Mouse (Mus musculus): ENCODE measurements around the gene Prpsap1. TPM values are rescaled to one million over a fixed set of nuclear protein-coding genes. Genes with fewer than 3 reads are reported as not detected.
"Not testable (repeated sequence)": the region's sequence is repeated elsewhere in the genome, so short reads cannot be mapped to it uniquely, and the experiment has no call there.

Gene Prpsap1
- polyA plus RNA-seq, 1 experiment from 2014 or later = 187 TPM

GRCm38 (mm10) chr11:116477160-116477759 lies 16.7 kb downstream of the Prpsap1 start:
- Histone ChIP-seq H3K4me2 (no peak overlapping the region), H3K36me3 (peaks cover 95% of the 10 kb centered on the region), H3K4me3 (no peak overlapping the region), H3K9ac (no peak overlapping the region), H3K9me3 (no peaks in the 10 kb centered on the region), H3K4me1 (no peaks in the 10 kb centered on the region), H3K27me3 (no peaks in the 10 kb centered on the region), H3K27ac (no peak overlapping the region)
- 91% methylated on average over 15 of the region's 15 CpGs for WGBS
- no peak for ATAC-seq (ENCODE audit: borderline replicate concordance, extremely low read depth, low FRiP score, low TSS enrichment)

GRCm38 (mm10) chr11:116476696-116477095 lies 17.3 kb downstream of the Prpsap1 start:
- Histone ChIP-seq H3K36me3 (peaks cover 95% of the 10 kb centered on the region), H3K27me3 (no peaks in the 10 kb centered on the region), H3K27ac (no peak overlapping the region), H3K4me1 (no peaks in the 10 kb centered on the region), H3K4me3 (no peak overlapping the region), H3K9ac (no peak overlapping the region), H3K4me2 (no peak overlapping the region), H3K9me3 (no peaks in the 10 kb centered on the region)
- no peak for ATAC-seq (ENCODE audit: borderline replicate concordance, extremely low read depth, low FRiP score, low TSS enrichment)
- 93% methylated on average over 6 of the region's 6 CpGs for WGBS

GRCm38 (mm10) chr11:116476041-116476440 lies 18.0 kb downstream of the Prpsap1 start:
- no peak overlapping the region for H3K4me2 ChIP-seq
- H3K9ac ChIP-seq = no peak overlapping the region
- H3K27ac ChIP-seq = no peak overlapping the region

GRCm38 (mm10) chr11:116472275-116472674 lies 21.7 kb downstream of the Prpsap1 start:
- no peak overlapping the region for H3K4me3 ChIP-seq
- no peaks in the 10 kb centered on the region for H3K9me3 ChIP-seq
- no peak overlapping the region for H3K27ac ChIP-seq
- peaks cover 76% of the 10 kb centered on the region for H3K36me3 ChIP-seq
- ATAC-seq (ENCODE audit: borderline replicate concordance, extremely low read depth, low FRiP score, low TSS enrichment) = no peak
- no peaks in the 10 kb centered on the region for H3K4me1 ChIP-seq
- H3K9ac ChIP-seq = no peak overlapping the region
- WGBS = 68% methylated on average over 4 of the region's 4 CpGs
- H3K4me2 ChIP-seq = no peak overlapping the region
- no peaks in the 10 kb centered on the region for H3K27me3 ChIP-seq

More at GRCm38 (mm10) chr11:116476041-116476440, 18.0 kb downstream of the Prpsap1 start:
- Histone ChIP-seq H3K9me3 (no peaks in the 10 kb centered on the region), H3K36me3 (peaks cover 95% of the 10 kb centered on the region), H3K27me3 (no peaks in the 10 kb centered on the region), H3K4me1 (no peaks in the 10 kb centered on the region), H3K4me3 (no peak overlapping the region)
- 92% methylated on average over 10 of the region's 10 CpGs for WGBS
- ATAC-seq (ENCODE audit: borderline replicate concordance, extremely low read depth, low FRiP score, low TSS enrichment) = no peak

GRCm38 (mm10) chr11:116470896-116471295 lies 23.1 kb downstream of the Prpsap1 start:
- Histone ChIP-seq H3K4me1 (no peaks in the 10 kb centered on the region), H3K4me3 (no peak overlapping the region), H3K4me2 (no peak overlapping the region), H3K36me3 (peaks cover 64% of the 10 kb centered on the region), H3K27ac (no peak overlapping the region), H3K27me3 (no peaks in the 10 kb centered on the region; the same call in 1 of the 2 replicates), H3K9me3 (no peaks in the 10 kb centered on the region), H3K9ac (no peak overlapping the region)
- WGBS = 80% methylated on average over 4 of the region's 4 CpGs
- ATAC-seq (ENCODE audit: borderline replicate concordance, extremely low read depth, low FRiP score, low TSS enrichment) = no peak

GRCm38 (mm10) chr11:116470249-116470648 lies 23.8 kb downstream of the Prpsap1 start:
- no peak overlapping the region for H3K27ac ChIP-seq
- peaks cover 58% of the 10 kb centered on the region for H3K36me3 ChIP-seq
- H3K27me3 ChIP-seq = no peaks in the 10 kb centered on the region; the same call in 1 of the 2 replicates
- no peaks in the 10 kb centered on the region for H3K4me1 ChIP-seq
- no peak for ATAC-seq (ENCODE audit: borderline replicate concordance, extremely low read depth, low FRiP score, low TSS enrichment)
- no peak overlapping the region for H3K4me2 ChIP-seq
- WGBS = 83% methylated on average over 3 of the region's 3 CpGs
- no peak overlapping the region for H3K4me3 ChIP-seq
- no peaks in the 10 kb centered on the region for H3K9me3 ChIP-seq
- H3K9ac ChIP-seq = no peak overlapping the region

GRCm38 (mm10) chr11:116468338-116468737 lies 25.7 kb downstream of the Prpsap1 start:
- H3K4me1 ChIP-seq; H3K9ac ChIP-seq; H3K27me3 ChIP-seq; H3K9me3 ChIP-seq; H3K27ac ChIP-seq; ATAC-seq (ENCODE audit: borderline replicate concordance, extremely low read depth, low FRiP score, low TSS enrichment); H3K4me3 ChIP-seq; H3K4me2 ChIP-seq: not testable (repeated sequence)
- WGBS = 78% methylated on average over 3 of the region's 3 CpGs
- H3K36me3 ChIP-seq = peaks cover 40% of the 10 kb centered on the region

- no peak within 1 kb of the TSS for H3K9ac ChIP-seq
- 0 out of 2 replicates have a peak, but pooled peaks cover 3% of the 10 kb centered on the region for H3K4me1 ChIP-seq
- 56% methylated on average over 20 of the region's 20 CpGs for WGBS
- no peak within 1 kb of the TSS for H3K4me3 ChIP-seq
- no peak within 1 kb of the TSS for H3K4me2 ChIP-seq
- peaks cover 18% of the 10 kb centered on the region for H3K36me3 ChIP-seq
- no peak within 1 kb of the TSS for H3K27ac ChIP-seq
- no peaks in the 10 kb centered on the region for H3K9me3 ChIP-seq
- no peak for ATAC-seq (ENCODE audit: borderline replicate concordance, extremely low read depth, low FRiP score, low TSS enrichment)
- no peaks in the 10 kb centered on the region; the same call in 1 of the 2 replicates for H3K27me3 ChIP-seq
Observed at GRCm38 (mm10) chr11:116466141-116466540, 27.9 kb downstream of the Prpsap1 start, which contains the start of gene Qrich2. Gene Qrich2 (minus strand): TSS chr11:116466241.

- no peak overlapping the region for H3K4me3 ChIP-seq
- H3K27me3 ChIP-seq = no peaks in the 10 kb centered on the region; the same call in 1 of the 2 replicates
- no peaks in the 10 kb centered on the region for H3K36me3 ChIP-seq
- 0 out of 2 replicates have a peak, but pooled peaks cover 3% of the 10 kb centered on the region for H3K4me1 ChIP-seq
- 4% methylated on average over 2 of the region's 2 CpGs for WGBS
- H3K27ac ChIP-seq = no peak overlapping the region
- H3K9ac ChIP-seq = no peak overlapping the region
- H3K9me3 ChIP-seq = no peaks in the 10 kb centered on the region
- ATAC-seq (ENCODE audit: borderline replicate concordance, extremely low read depth, low FRiP score, low TSS enrichment) = peak; percentile 73
- no peak overlapping the region for H3K4me2 ChIP-seq
Observed at GRCm38 (mm10) chr11:116463833-116464232, 30.2 kb downstream of the Prpsap1 start.

- H3K4me1 ChIP-seq = 0 out of 2 replicates have a peak, but pooled peaks cover 3% of the 10 kb centered on the region
- no peaks in the 10 kb centered on the region for H3K36me3 ChIP-seq
- H3K4me2 ChIP-seq = no peak overlapping the region
- no peak overlapping the region for H3K9ac ChIP-seq
- 54% methylated on average over 5 of the region's 5 CpGs for WGBS
- 0 out of 2 replicates have a peak, but pooled peaks have one; percentile 8 for ATAC-seq (ENCODE audit: borderline replicate concordance, extremely low read depth, low FRiP score, low TSS enrichment)
- no peaks in the 10 kb centered on the region for H3K9me3 ChIP-seq
- no peak overlapping the region for H3K4me3 ChIP-seq
- no peaks in the 10 kb centered on the region; the same call in 1 of the 2 replicates for H3K27me3 ChIP-seq
- no peak overlapping the region for H3K27ac ChIP-seq
Observed at GRCm38 (mm10) chr11:116463338-116463737, 30.7 kb downstream of the Prpsap1 start.

- no peaks in the 10 kb centered on the region for H3K9me3 ChIP-seq
- H3K36me3 ChIP-seq = no peaks in the 10 kb centered on the region
- no peak for ATAC-seq (ENCODE audit: borderline replicate concordance, extremely low read depth, low FRiP score, low TSS enrichment)
- H3K4me2 ChIP-seq = no peak overlapping the region
- WGBS = 67% methylated on average over 4 of the region's 4 CpGs
- H3K4me1 ChIP-seq = 0 out of 2 replicates have a peak, but pooled peaks cover 3% of the 10 kb centered on the region
- H3K27me3 ChIP-seq = no peaks in the 10 kb centered on the region; the same call in 1 of the 2 replicates
- H3K4me3 ChIP-seq = no peak overlapping the region
- H3K9ac ChIP-seq = no peak overlapping the region
- no peak overlapping the region for H3K27ac ChIP-seq
Observed at GRCm38 (mm10) chr11:116459786-116460185, 34.2 kb downstream of the Prpsap1 start.

GRCm38 (mm10) chr11:116456234-116456633 lies 37.8 kb downstream of the Prpsap1 start:
- 79% methylated on average over 8 of the region's 8 CpGs for WGBS
- no peaks in the 10 kb centered on the region; the same call in 1 of the 2 replicates for H3K27me3 ChIP-seq
- no peak for ATAC-seq (ENCODE audit: borderline replicate concordance, extremely low read depth, low FRiP score, low TSS enrichment)
- no peak overlapping the region for H3K4me2 ChIP-seq
- no peaks in the 10 kb centered on the region for H3K4me1 ChIP-seq
- no peaks in the 10 kb centered on the region for H3K36me3 ChIP-seq
- H3K9ac ChIP-seq = no peak overlapping the region
- no peak overlapping the region for H3K27ac ChIP-seq
- no peak overlapping the region for H3K4me3 ChIP-seq
- H3K9me3 ChIP-seq = no peaks in the 10 kb centered on the region
